8 mouse cellular contexts compared by ENCODE assay signal in genomic region chr1:156741482-156742411, GRCm38 (mm10). TPM values are rescaled to one million over a fixed set of nuclear protein-coding genes. Genes with fewer than 3 reads are reported as not detected.
DNase-seq lines count a peak whose midpoint lies in the region; ATAC-seq and TF ChIP-seq lines count a peak whose summit lies in the region.

No protein-coding gene starts in this region.

- no peak overlapping the region for H3ac ChIP-seq in myocyte (ENCODE audit: control insufficient read depth, insufficient read length)

- no peaks in the 10 kb centered on the region for H3K27me3 ChIP-seq in kidney, embryonic 14.5 days (ENCODE audit: control insufficient read depth, insufficient read depth, low read length)
- no peaks in the 10 kb centered on the region for H3K27me3 ChIP-seq in liver, embryonic 11.5 days (replicated peaks; ENCODE audit: control insufficient read depth, insufficient read depth, low read length)
- no peaks in the 10 kb centered on the region for H3K27me3 ChIP-seq in myocyte (ENCODE audit: control insufficient read depth, insufficient read depth, insufficient read length)

- no peaks in the 10 kb centered on the region for H3K4me1 ChIP-seq in kidney, embryonic 14.5 days (ENCODE audit: control insufficient read depth, insufficient read depth, low read length)
- peaks cover 22% of the 10 kb centered on the region for H3K4me1 ChIP-seq in liver, embryonic 11.5 days (replicated peaks; ENCODE audit: control insufficient read depth, insufficient read depth, low read length)

- H3K9ac ChIP-seq in kidney, embryonic 14.5 days (ENCODE audit: low read depth, low read length) = no peak overlapping the region
- H3K9ac ChIP-seq in liver, embryonic 11.5 days (ENCODE audit: low read depth, low read length) = no peak overlapping the region

- H3K9me3 ChIP-seq in kidney, embryonic 14.5 days (ENCODE audit: control insufficient read depth, low read length) = no peaks in the 10 kb centered on the region
- H3K9me3 ChIP-seq in liver, embryonic 11.5 days (ENCODE audit: control insufficient read depth, low read length) = no peaks in the 10 kb centered on the region

- no peak overlapping the region for H3K4me2 ChIP-seq in kidney, embryonic 14.5 days (replicated peaks; ENCODE audit: low read depth, low read length)
- no peak overlapping the region for H3K4me2 ChIP-seq in liver, embryonic 11.5 days
- H3K4me2 ChIP-seq in myocyte (ENCODE audit: low read depth) = peak overlapping the region; percentile 72

- no peak for TF ChIP-seq POLR2A in myocyte (IDR thresholded peaks at IDR 0.05; ENCODE audit: insufficient read length, low read depth)

- no peaks in the 10 kb centered on the region for H3K36me3 ChIP-seq in kidney, embryonic 14.5 days (ENCODE audit: control insufficient read depth, insufficient read depth, low read length)
- H3K36me3 ChIP-seq in liver, embryonic 11.5 days (ENCODE audit: control insufficient read depth, insufficient read depth, low read length) = no peaks in the 10 kb centered on the region
- H3K36me3 ChIP-seq in myocyte (ENCODE audit: control insufficient read depth, insufficient read depth) = no peaks in the 10 kb centered on the region

- H3K4me3 ChIP-seq in kidney, embryonic 14.5 days (ENCODE audit: low read length) = no peak overlapping the region
- no peak overlapping the region for H3K4me3 ChIP-seq in liver, embryonic 11.5 days (ENCODE audit: low read depth, low read length)
- no peak overlapping the region for H3K4me3 ChIP-seq in myocyte

- peak; percentile 70 for ATAC-seq in kidney, embryonic 14.5 days (ENCODE audit: low FRiP score, low TSS enrichment)
- ATAC-seq in liver, embryonic 11.5 days (replicated peaks; ENCODE audit: low FRiP score) = no peak

- 61% methylated on average over 11 of the region's 11 CpGs for WGBS in kidney, embryonic 14.5 days
- 54% methylated on average over 11 of the region's 11 CpGs for WGBS in liver, embryonic 11.5 days

- H3K27ac ChIP-seq in kidney, embryonic 14.5 days (ENCODE audit: low read depth, low read length) = no peak overlapping the region
- no peak overlapping the region for H3K27ac ChIP-seq in liver, embryonic 11.5 days (ENCODE audit: low read depth, low read length)

- DNase-seq in urinary bladder, postnatal 14 days (ENCODE audit: low spot score) = peak; percentile 56
- no peak for DNase-seq in urinary bladder, postnatal 10 days (ENCODE audit: low spot score)
- peak; percentile 64 to 67 for DNase-seq in cerebellum, postnatal 4 days (ENCODE audit: low spot score in 2 of 2)
- DNase-seq in gastrocnemius, postnatal 25 days = peak; percentile 46
- DNase-seq in liver, embryonic 11.5 days (ENCODE audit: low spot score) = peak; percentile 55
- DNase-seq in spleen, postnatal 36 days (ENCODE audit: low spot score in 2 of 2) = peak; percentile 42 to 47

- no peaks in the 10 kb centered on the region for H3K79me2 ChIP-seq in myocyte (ENCODE audit: control insufficient read depth, insufficient read depth)

TF ChIP-seq in myocyte, 11 proteins besides CTCF, POLR2A, EP300 and RAD21:
- TF ChIP-seq POLR2AphosphoS2 (IDR thresholded peaks at IDR 0.05; ENCODE audit: insufficient read length, low read depth) (no peak), TCF3 (IDR thresholded peaks at IDR 0.05; ENCODE audit: insufficient read length, low read depth) (no peak), MYOD1 (IDR thresholded peaks at IDR 0.05; ENCODE audit: control insufficient read depth in 1 of 3, insufficient read length in 2 of 3, low read depth in 2 of 3) (no peak), MYOG (IDR thresholded peaks at IDR 0.05; ENCODE audit: control insufficient read depth in 1 of 3, insufficient read depth in 1 of 3, insufficient read length in 2 of 3, low read depth in 2 of 3) (peak in 1 of 3 experiments; percentile 39), SRF (IDR thresholded peaks at IDR 0.05; ENCODE audit: control insufficient read depth, insufficient read length, low read depth) (no peak)

RNA-seq across cellular contexts. Expression of gene Fam20b, which starts 22.9 kb away (rescaled TPM):
- total RNA-seq in gastrocnemius, postnatal 25 days (2021) = 10 to 100 TPM; 29.0 to 30.2 TPM
- polyA plus RNA-seq in kidney, embryonic 14.5 days (2014; fragmentation: Nextera tagmentation; extraction: Ambion mirVana) = 24.3 and 37.3 TPM in 2 replicates
- polyA plus RNA-seq in liver, embryonic 11.5 days (2014; fragmentation: Nextera tagmentation; extraction: Ambion mirVana) = 22.1 and 22.2 TPM in 2 replicates
- polyA plus RNA-seq in myocyte (2012; fragmentation: generic; extraction: Trizol) = 22.9 TPM
